Mouse (Mus musculus): Measurements from ENCODE around the gene Pth2r.

- TF ChIP-seq UBTF (IDR thresholded peaks at IDR 0.05; ENCODE audit: low read depth, low read length) (no peak), SMC3 (IDR thresholded peaks at IDR 0.05; ENCODE audit: low read depth, low read length) (no peak), CTCF (conservative IDR thresholded peaks at IDR 0.05 in 1 of 2, IDR thresholded peaks at IDR 0.05 in 1 of 2; ENCODE audit: low read depth in 2 of 2, low read length in 2 of 2) (no peak), E2F4 (IDR thresholded peaks at IDR 0.05; ENCODE audit: insufficient replicate concordance, low read depth, low read length) (no peak), TBP (conservative IDR thresholded peaks at IDR 0.05; ENCODE audit: low read depth, low read length) (no peak), HCFC1 (IDR thresholded peaks at IDR 0.05; ENCODE audit: low read depth, low read length) (no peak)
These were observed 29.5 kb downstream of the Pth2r start for GRCm38 (mm10) chr1:65311214-65311933.

Measured in CH12.LX (cell line).